Mouse (Mus musculus): ENCODE results near the gene Pcca. TPM values are rescaled to one million over a fixed set of nuclear protein-coding genes. Genes with fewer than 3 reads are reported as not detected.

Gene Pcca
- polyA plus RNA-seq, 1 experiment from 2014 or later = 32.8 TPM

GRCm38 (mm10) chr14:122881699-122882098, 347.6 kb downstream of the Pcca start:
- 30% methylated on average over 2 of the region's 2 CpGs for WGBS
- Histone ChIP-seq H3K36me3 (0 out of 2 replicates have a peak, but pooled peaks cover 3% of the 10 kb centered on the region), H3K4me1 (peaks cover 28% of the 10 kb centered on the region), H3K9me3 (no peaks in the 10 kb centered on the region), H3K4me3 (no peak overlapping the region), H3K27me3 (no peaks in the 10 kb centered on the region), H3K9ac (no peak overlapping the region), H3K4me2 (no peak overlapping the region), H3K27ac (no peak overlapping the region; the same call in 1 of the 2 replicates)
- ATAC-seq (ENCODE audit: insufficient number of reproducible peaks, insufficient read depth, low FRiP score, low TSS enrichment, low read depth) = no peak

- no peak overlapping the region; the same call in 1 of the 2 replicates for H3K27ac ChIP-seq
- H3K4me3 ChIP-seq = no peak overlapping the region
- ATAC-seq (ENCODE audit: insufficient number of reproducible peaks, insufficient read depth, low FRiP score, low TSS enrichment, low read depth) = no peak
- H3K9me3 ChIP-seq = no peaks in the 10 kb centered on the region
- peaks cover 28% of the 10 kb centered on the region for H3K4me1 ChIP-seq
- H3K4me2 ChIP-seq = no peak overlapping the region
- no peak overlapping the region for H3K9ac ChIP-seq
- H3K36me3 ChIP-seq = 0 out of 2 replicates have a peak, but pooled peaks cover 3% of the 10 kb centered on the region
- H3K27me3 ChIP-seq = no peaks in the 10 kb centered on the region
- 41% methylated on average over 9 of the region's 9 CpGs for WGBS
Observed at GRCm38 (mm10) chr14:122882201-122882639, 348.1 kb downstream of the Pcca start.

- H3K36me3 ChIP-seq = 0 out of 2 replicates have a peak, but pooled peaks cover 3% of the 10 kb centered on the region
- ATAC-seq (ENCODE audit: insufficient number of reproducible peaks, insufficient read depth, low FRiP score, low TSS enrichment, low read depth) = no peak; the same call in 1 of the 2 replicates
- no peaks in the 10 kb centered on the region for H3K27me3 ChIP-seq
- H3K4me2 ChIP-seq = no peak overlapping the region
- H3K9me3 ChIP-seq = no peaks in the 10 kb centered on the region
- no peak overlapping the region for H3K9ac ChIP-seq
- H3K4me1 ChIP-seq = peaks cover 31% of the 10 kb centered on the region
- 62% methylated on average over 7 of the region's 7 CpGs for WGBS
- H3K27ac ChIP-seq = no peak overlapping the region
- H3K4me3 ChIP-seq = no peak overlapping the region
Observed at GRCm38 (mm10) chr14:122882795-122883409, 348.8 kb downstream of the Pcca start.

- peaks cover 31% of the 10 kb centered on the region for H3K4me1 ChIP-seq
- H3K4me2 ChIP-seq = no peak overlapping the region
- no peak overlapping the region for H3K4me3 ChIP-seq
- H3K27me3 ChIP-seq = no peaks in the 10 kb centered on the region
- no peak for ATAC-seq (ENCODE audit: insufficient number of reproducible peaks, insufficient read depth, low FRiP score, low TSS enrichment, low read depth)
- 53% methylated on average over 4 of the region's 4 CpGs for WGBS
- no peaks in the 10 kb centered on the region for H3K9me3 ChIP-seq
- 0 out of 2 replicates have a peak, but pooled peaks cover 3% of the 10 kb centered on the region for H3K36me3 ChIP-seq
- no peak overlapping the region for H3K9ac ChIP-seq
- no peak overlapping the region for H3K27ac ChIP-seq
Observed at GRCm38 (mm10) chr14:122883410-122883806, 349.3 kb downstream of the Pcca start.

GRCm38 (mm10) chr14:122883821-122884584, 349.9 kb downstream of the Pcca start:
- Histone ChIP-seq H3K27me3 (no peaks in the 10 kb centered on the region), H3K9me3 (no peaks in the 10 kb centered on the region), H3K27ac (no peak overlapping the region), H3K36me3 (0 out of 2 replicates have a peak, but pooled peaks cover 3% of the 10 kb centered on the region), H3K4me2 (no peak overlapping the region), H3K4me3 (no peak overlapping the region), H3K4me1 (peaks cover 31% of the 10 kb centered on the region), H3K9ac (no peak overlapping the region)
- ATAC-seq (ENCODE audit: insufficient number of reproducible peaks, insufficient read depth, low FRiP score, low TSS enrichment, low read depth) = no peak
- 33% methylated on average over 10 of the region's 10 CpGs for WGBS

GRCm38 (mm10) chr14:122885893-122886292, 351.8 kb downstream of the Pcca start:
- no peak for ATAC-seq (ENCODE audit: insufficient number of reproducible peaks, insufficient read depth, low FRiP score, low TSS enrichment, low read depth)
- WGBS = 89% methylated on average over 7 of the region's 7 CpGs

GRCm38 (mm10) chr14:122887278-122887677, 353.2 kb downstream of the Pcca start:
- H3K36me3 ChIP-seq = peaks cover 9% of the 10 kb centered on the region
- no peak for ATAC-seq (ENCODE audit: insufficient number of reproducible peaks, insufficient read depth, low FRiP score, low TSS enrichment, low read depth)
- peaks cover 22% of the 10 kb centered on the region for H3K4me1 ChIP-seq
- WGBS = 56% methylated on average over 1 of the region's 1 CpGs
- no peak overlapping the region for H3K9ac ChIP-seq
- no peaks in the 10 kb centered on the region for H3K27me3 ChIP-seq
- H3K4me3 ChIP-seq = no peak overlapping the region
- no peak overlapping the region for H3K27ac ChIP-seq
- no peaks in the 10 kb centered on the region for H3K9me3 ChIP-seq
- H3K4me2 ChIP-seq = no peak overlapping the region

More at GRCm38 (mm10) chr14:122885893-122886292, 351.8 kb downstream of the Pcca start:
- no peaks in the 10 kb centered on the region for H3K27me3 ChIP-seq
- H3K9ac ChIP-seq = no peak overlapping the region
- H3K4me2 ChIP-seq = no peak overlapping the region
- no peak overlapping the region for H3K27ac ChIP-seq
- 0 out of 2 replicates have a peak, but pooled peaks cover 3% of the 10 kb centered on the region for H3K36me3 ChIP-seq
- no peaks in the 10 kb centered on the region for H3K9me3 ChIP-seq
- H3K4me3 ChIP-seq = no peak overlapping the region
- peaks cover 31% of the 10 kb centered on the region for H3K4me1 ChIP-seq

GRCm38 (mm10) chr14:122887702-122888479, 353.8 kb downstream of the Pcca start:
- Histone ChIP-seq H3K9me3 (no peaks in the 10 kb centered on the region), H3K27me3 (no peaks in the 10 kb centered on the region), H3K4me2 (no peak overlapping the region), H3K36me3 (peaks cover 9% of the 10 kb centered on the region), H3K9ac (no peak overlapping the region), H3K4me1 (peaks cover 16% of the 10 kb centered on the region), H3K27ac (no peak overlapping the region), H3K4me3 (no peak overlapping the region)
- WGBS = 76% methylated on average over 3 of the region's 3 CpGs
- no peak for ATAC-seq (ENCODE audit: insufficient number of reproducible peaks, insufficient read depth, low FRiP score, low TSS enrichment, low read depth)

GRCm38 (mm10) chr14:122888480-122888872, 354.4 kb downstream of the Pcca start:
- no peak overlapping the region for H3K4me3 ChIP-seq
- ATAC-seq (ENCODE audit: insufficient number of reproducible peaks, insufficient read depth, low FRiP score, low TSS enrichment, low read depth) = no peak
- H3K36me3 ChIP-seq = peaks cover 9% of the 10 kb centered on the region
- H3K9me3 ChIP-seq = no peaks in the 10 kb centered on the region
- no peaks in the 10 kb centered on the region for H3K27me3 ChIP-seq
- no peak overlapping the region for H3K27ac ChIP-seq
- 72% methylated on average over 1 of the region's 1 CpGs for WGBS
- H3K4me1 ChIP-seq = peaks cover 10% of the 10 kb centered on the region
- no peak overlapping the region for H3K4me2 ChIP-seq
- no peak overlapping the region for H3K9ac ChIP-seq

- ATAC-seq (ENCODE audit: insufficient number of reproducible peaks, insufficient read depth, low FRiP score, low TSS enrichment, low read depth) = no peak
- Histone ChIP-seq H3K4me2 (no peak overlapping the region), H3K4me3 (no peak overlapping the region), H3K9ac (no peak overlapping the region), H3K27ac (no peak overlapping the region), H3K27me3 (no peaks in the 10 kb centered on the region), H3K4me1 (peaks cover 3% of the 10 kb centered on the region; the same call in 1 of the 2 replicates), H3K9me3 (no peaks in the 10 kb centered on the region), H3K36me3 (peaks cover 6% of the 10 kb centered on the region)
- 92% methylated on average over 12 of the region's 12 CpGs for WGBS
Observed at GRCm38 (mm10) chr14:122891470-122891968, 357.4 kb downstream of the Pcca start.

GRCm38 (mm10) chr14:122896106-122896505, 362.0 kb downstream of the Pcca start:
- Histone ChIP-seq H3K36me3 (peaks cover 6% of the 10 kb centered on the region), H3K27ac (no peak overlapping the region), H3K4me1 (0 out of 2 replicates have a peak, but pooled peaks cover 5% of the 10 kb centered on the region), H3K4me3 (no peak overlapping the region), H3K4me2 (no peak overlapping the region), H3K9ac (no peak overlapping the region), H3K27me3 (no peaks in the 10 kb centered on the region), H3K9me3 (no peaks in the 10 kb centered on the region)
- 91% methylated on average over 1 of the region's 1 CpGs for WGBS
- ATAC-seq (ENCODE audit: insufficient number of reproducible peaks, insufficient read depth, low FRiP score, low TSS enrichment, low read depth) = no peak

Data from embryonic facial prominence, embryonic 13.5 days (tissue).